Mouse (Mus musculus) gastrocnemius, adult 2 months (tissue): ENCODE results near the gene Zfp423. TPM values are rescaled to one million over a fixed set of nuclear protein-coding genes. Genes with fewer than 3 reads are reported as not detected.

Source experiments
- DNase-seq: peaks from one replicate; pipeline ENCODE4 v3.0.0; 2022
- H3K27ac ChIP-seq: fragments of 200-600 bp; 2 replicates; pipeline ENCODE4 v1.8.1; 2022; ENCODE audit warnings: mild to moderate bottlenecking
- H3K4me3 ChIP-seq: fragments of 200-600 bp; 2 replicates; pipeline ENCODE4 v1.8.1; 2022; ENCODE audit warnings: mild to moderate bottlenecking, moderate library complexity
- CTCF ChIP-seq: fragments of 200-600 bp; IDR thresholded peaks from 2 replicates; pipeline ENCODE4 v1.8.1; 2022; ENCODE audit warnings: antibody characterized with exemption, mild to moderate bottlenecking, moderate library complexity
- intact Hi-C: fragments of 180-260 bp; cut with DNase I; formaldehyde crosslinking; loops from one replicate; pipeline ENCODE4 v1.15.1; 2025
- total RNA-seq, 2 experiments: library from RNA; stranded (reverse); gene quantifications; 2 replicates each; pipeline ENCODE4 v1.2.3; 2021

Gene Zfp423
- total RNA-seq, 2 experiments from 2014 or later = 13.0 to 15.6 TPM

- TF ChIP-seq CTCF = no peak
- H3K4me3 ChIP-seq = no peak overlapping the region
- H3K27ac ChIP-seq = peak overlapping the region; percentile 53
- intact Hi-C loops = loop anchor here (5.0 to 10.0 kb wide), 3 partner anchors 39 to 97 kb away; partner anchors contain the start of gene Zfp423
- DNase-seq = peak; percentile 78
Observed at GRCm38 (mm10) chr8:87918004-87918403, 41.4 kb downstream of the Zfp423 start.

- peak; percentile 67 for DNase-seq
- intact Hi-C loops = loop anchor here (5.0 to 10.0 kb wide), 3 partner anchors 42 to 99 kb away; partner anchors contain the start of gene Zfp423
- no peak for TF ChIP-seq CTCF
- no peak overlapping the region for H3K4me3 ChIP-seq
- peak overlapping the region; percentile 20; the same call in 1 of the 2 replicates for H3K27ac ChIP-seq
Observed at GRCm38 (mm10) chr8:87915763-87916162, 43.6 kb downstream of the Zfp423 start.

- Histone ChIP-seq H3K4me3 (no peak overlapping the region), H3K27ac (no peak overlapping the region)
- no peak for TF ChIP-seq CTCF
- peak; percentile 41 for DNase-seq
- intact Hi-C loops = loop anchor here (10.0 kb wide), 1 partner anchor 100 kb away; no protein-coding TSS in a partner anchor
Observed at GRCm38 (mm10) chr8:87914247-87914967, 45.0 kb downstream of the Zfp423 start.

DNA sequence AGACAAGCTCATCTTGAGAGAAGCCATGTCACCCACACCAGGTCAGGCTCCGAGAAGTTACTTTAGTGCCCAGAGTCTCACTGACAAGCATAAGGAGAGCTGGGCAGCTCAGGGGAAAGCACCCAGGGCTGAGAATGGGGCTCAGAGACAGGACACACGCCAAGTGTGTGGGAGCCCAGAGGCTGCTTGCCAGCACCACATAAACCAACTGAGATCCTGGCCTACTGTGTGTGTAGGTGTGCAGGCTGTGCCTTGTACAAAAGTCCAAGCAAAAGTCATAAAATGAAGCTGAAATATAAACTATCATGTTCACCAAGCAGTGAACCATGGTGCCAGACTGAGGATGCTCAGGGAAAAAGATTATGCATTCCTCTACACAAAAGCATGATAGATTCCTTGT, 50.5 kb downstream of the Zfp423 start:
- intact Hi-C loops = no loop called here
- no peak for TF ChIP-seq CTCF
- DNase-seq = no peak

GRCm38 (mm10) chr8:87905404-87905803, 54.0 kb downstream of the Zfp423 start:
- no peak for DNase-seq
- Histone ChIP-seq H3K27ac (no peak overlapping the region), H3K4me3 (no peak overlapping the region)
- intact Hi-C loops = no loop called here
- TF ChIP-seq CTCF = no peak

More for the DNA sequence above, 50.5 kb downstream of the Zfp423 start:
- no peak overlapping the region for H3K27ac ChIP-seq
- no peak overlapping the region for H3K4me3 ChIP-seq

DNA sequence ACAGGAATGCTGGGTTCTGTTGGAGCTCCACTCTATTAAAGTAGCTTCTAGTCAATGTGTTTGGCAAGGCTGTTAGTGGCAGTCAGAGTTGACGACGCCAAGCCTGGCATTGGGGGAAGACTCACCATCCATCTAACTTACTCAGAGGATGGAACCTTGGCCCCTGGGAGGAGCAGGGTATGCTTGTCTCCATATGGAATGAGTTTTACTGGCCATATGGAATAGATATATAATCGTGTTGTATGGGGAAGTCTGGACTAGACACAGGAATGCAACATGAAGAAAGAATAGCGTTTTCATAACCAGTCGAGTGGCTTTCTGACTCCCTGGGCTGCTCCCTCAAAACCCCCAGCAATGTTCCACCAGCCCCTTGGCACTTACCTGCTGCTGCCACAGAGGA, 55.3 kb downstream of the Zfp423 start:
- Histone ChIP-seq H3K4me3 (no peak overlapping the region), H3K27ac (no peak overlapping the region)
- no peak for DNase-seq
- intact Hi-C loops = loop anchor here (5.0 kb wide), 1 partner anchor 82 kb away; no protein-coding TSS in a partner anchor
- TF ChIP-seq CTCF = no peak

- intact Hi-C loops = no loop called here
- TF ChIP-seq CTCF = no peak
- Histone ChIP-seq H3K27ac (no peak overlapping the region), H3K4me3 (no peak overlapping the region)
- DNase-seq = no peak
Observed at GRCm38 (mm10) chr8:87895203-87896041, 64.0 kb downstream of the Zfp423 start.

DNA sequence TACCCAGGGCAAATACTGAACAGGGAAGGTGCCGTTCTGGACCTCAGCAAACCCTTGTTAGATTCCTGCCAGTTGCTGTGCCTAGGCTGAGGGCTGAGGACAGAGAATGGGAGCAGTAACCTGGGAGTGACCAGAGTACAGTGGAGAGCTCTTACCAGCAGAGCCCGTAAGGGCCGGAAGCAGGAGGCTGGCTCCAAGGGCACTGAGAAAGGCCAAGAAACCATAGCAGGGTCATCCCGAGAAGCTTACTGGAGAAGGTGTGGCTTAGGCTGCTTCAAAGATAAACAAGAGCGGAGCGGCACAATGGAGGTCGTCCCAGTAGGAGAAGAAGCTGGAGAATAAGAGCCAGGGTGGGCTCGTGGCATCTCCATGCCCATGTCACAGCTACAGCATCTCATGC, 65.1 kb downstream of the Zfp423 start:
- DNase-seq = no peak
- Histone ChIP-seq H3K27ac (peak overlapping the region; percentile 46; the same call in 1 of the 2 replicates), H3K4me3 (no peak overlapping the region)
- intact Hi-C loops = no loop called here
- TF ChIP-seq CTCF = no peak

- intact Hi-C loops = no loop called here
Observed at GRCm38 (mm10) chr8:87893547-87893946, 65.8 kb downstream of the Zfp423 start.

DNA sequence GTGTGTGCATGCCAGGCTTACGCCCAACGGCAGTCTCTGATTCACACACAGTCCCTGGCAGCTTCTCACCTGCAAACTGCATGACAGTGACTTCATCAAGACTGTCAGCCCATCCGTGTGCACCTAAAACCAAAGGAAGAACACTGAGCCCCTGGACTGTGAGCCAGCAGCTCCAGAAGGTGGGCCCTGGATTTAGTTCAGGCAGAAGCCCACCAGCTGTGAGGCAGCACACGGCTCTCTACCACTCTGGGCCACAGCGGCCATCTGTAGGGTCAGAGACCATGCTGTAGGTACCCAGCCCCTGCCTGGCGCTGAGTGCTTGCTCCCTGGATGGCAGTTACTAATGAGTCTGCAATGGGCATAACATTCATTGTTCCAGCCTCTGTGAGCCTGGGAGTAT, 66.5 kb downstream of the Zfp423 start:
- no peak for DNase-seq
- TF ChIP-seq CTCF = no peak
- intact Hi-C loops = no loop called here
- H3K4me3 ChIP-seq = no peak overlapping the region
- peak overlapping the region; percentile 35 for H3K27ac ChIP-seq

More at GRCm38 (mm10) chr8:87893547-87893946, 65.8 kb downstream of the Zfp423 start:
- Histone ChIP-seq H3K4me3 (no peak overlapping the region), H3K27ac (peak overlapping the region; percentile 46; the same call in 1 of the 2 replicates)
- DNase-seq = peak; percentile 45
- TF ChIP-seq CTCF = no peak

GRCm38 (mm10) chr8:87891884-87892283, 67.5 kb downstream of the Zfp423 start:
- Histone ChIP-seq H3K4me3 (no peak overlapping the region), H3K27ac (no peak overlapping the region; the same call in 1 of the 2 replicates)
- intact Hi-C loops = no loop called here
- TF ChIP-seq CTCF = no peak
- no peak for DNase-seq

DNA sequence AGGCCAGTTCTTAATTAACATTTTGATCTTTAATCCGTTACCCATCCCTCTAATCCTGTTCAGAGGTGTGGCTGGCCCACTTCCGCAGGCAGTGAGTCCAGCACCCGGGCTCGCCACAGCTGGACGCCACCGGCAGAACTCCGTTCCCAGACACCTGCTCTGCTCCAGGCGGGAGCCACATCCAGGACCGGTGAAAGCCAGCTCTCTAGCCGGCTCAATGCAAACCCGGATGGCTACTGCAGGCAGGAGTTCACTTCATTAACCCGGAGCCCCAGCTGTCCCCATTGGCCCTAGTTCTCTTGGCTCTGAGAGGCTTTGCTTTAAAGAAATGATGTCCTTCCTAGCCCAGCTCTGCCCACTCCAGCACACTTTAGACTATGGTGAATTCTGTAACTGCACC, 71.4 kb downstream of the Zfp423 start:
- DNase-seq = no peak
- Histone ChIP-seq H3K27ac (no peak overlapping the region), H3K4me3 (no peak overlapping the region)
- no peak for TF ChIP-seq CTCF
- intact Hi-C loops = no loop called here

GRCm38 (mm10) chr8:87881088-87881487, 78.3 kb downstream of the Zfp423 start:
- Histone ChIP-seq H3K27ac (no peak overlapping the region), H3K4me3 (no peak overlapping the region)
- TF ChIP-seq CTCF = no peak
- intact Hi-C loops = no loop called here
- DNase-seq = no peak
